Mouse (Mus musculus) brain, embryonic 18.5 days (tissue): ENCODE measurements around the gene Ntng2.

Source experiments
- DNase-seq: peaks from one replicate; pipeline ENCODE4 v3.0.0-alpha.2; 2012; ENCODE audit warnings: low read depth, low spot score

Gene Ntng2

GRCm38 (mm10) chr2:29252599-29253204 lies at the start of gene Ntng2:
Gene Ntng2, minus strand, starts transcription at chr2:29253005.
- no peak for DNase-seq

DNA sequence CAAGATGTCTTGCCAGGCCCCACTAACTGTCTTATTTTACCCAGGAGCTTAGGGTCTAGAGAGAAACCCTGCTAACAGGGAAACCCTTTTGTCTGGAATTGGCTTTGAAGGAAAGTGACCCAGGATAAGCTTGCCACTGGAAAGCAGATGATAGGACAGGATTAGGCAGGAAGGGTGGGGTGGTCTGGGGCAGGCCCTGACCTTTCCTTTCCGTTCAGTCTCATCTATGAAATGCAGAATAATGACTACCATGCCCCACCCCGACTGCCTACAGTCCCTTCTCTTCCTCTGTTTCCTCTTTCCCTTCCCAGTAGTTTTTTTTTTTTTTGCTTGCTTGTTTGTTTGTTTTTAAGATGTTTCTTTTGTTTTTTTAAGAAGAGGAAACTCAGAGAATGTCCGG lies 42.8 kb upstream of the Ntng2 start:
- no peak for DNase-seq

DNA sequence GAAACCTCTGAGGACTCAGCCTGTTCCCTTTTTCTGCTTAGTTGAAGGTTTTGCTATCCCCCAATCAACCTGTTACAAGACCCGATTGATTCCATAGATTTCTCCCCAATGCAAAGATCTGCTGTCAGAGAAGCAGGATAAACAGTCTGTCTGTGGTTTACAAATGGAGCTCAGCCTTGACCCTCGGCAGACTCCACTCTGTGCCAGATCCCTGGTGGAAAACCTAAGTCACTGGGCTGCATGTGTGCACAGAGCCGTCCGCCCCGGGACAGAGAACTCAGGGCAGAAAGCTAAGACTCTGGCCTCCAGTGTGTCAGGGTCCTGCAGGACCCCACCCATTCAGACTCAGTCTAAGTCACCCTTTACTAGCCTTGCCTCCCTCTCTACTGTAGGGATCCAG lies 34.8 kb upstream of the Ntng2 start:
- DNase-seq: no peak

DNA sequence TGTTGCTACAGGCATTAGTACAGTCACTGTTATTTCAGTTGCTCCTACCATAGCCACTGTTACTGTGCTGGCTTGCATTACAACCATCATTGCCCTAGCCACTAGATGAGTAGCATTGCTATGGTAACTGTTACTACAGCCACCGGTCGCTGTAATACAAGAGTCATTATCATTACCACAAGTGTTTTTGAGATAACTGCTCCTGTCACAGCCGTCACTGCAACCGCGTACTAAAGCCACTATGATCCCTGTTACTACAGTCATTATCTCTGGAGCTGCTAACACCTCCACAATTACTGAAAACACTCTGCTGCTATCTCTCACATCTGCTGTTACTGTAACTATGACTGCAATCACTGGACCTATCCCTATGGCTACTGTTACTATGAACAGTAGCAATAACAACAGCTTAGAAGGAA lies 24.9 kb upstream of the Ntng2 start:
- no peak for DNase-seq

DNA sequence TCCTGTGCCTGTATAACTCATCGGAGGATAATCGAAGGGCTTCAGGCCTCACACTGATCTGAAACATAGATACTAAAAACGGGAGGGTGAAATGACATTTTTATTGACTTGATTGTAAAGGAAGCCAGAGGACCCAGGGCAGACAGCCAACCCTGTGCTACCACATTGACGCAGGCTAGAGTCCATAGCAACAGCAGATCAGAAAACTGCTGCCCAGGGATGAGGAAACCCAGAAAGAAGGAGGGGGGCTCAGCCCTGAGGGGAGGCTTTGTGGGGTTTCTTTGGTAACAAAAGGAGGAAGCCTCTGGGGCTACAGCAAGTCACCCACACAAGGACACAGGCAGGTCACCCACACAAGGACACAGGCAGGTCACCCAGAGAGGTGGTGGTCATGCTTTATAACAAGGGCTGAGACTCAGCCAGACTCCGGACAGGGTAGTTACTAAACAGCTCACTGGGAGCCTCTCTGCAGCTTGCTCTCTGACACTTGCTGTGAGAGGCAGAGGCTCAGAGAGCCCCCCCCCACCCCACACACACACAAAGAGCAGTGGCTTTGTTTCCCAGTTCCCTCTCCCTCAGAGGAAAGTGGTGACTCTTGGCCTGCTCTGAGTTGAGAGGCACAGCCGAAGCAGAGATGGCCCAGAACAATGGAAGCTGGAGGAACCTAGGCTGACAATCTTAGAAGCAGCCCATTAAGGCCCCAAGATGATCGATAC lies 19.2 kb upstream of the Ntng2 start:
- DNase-seq: no peak

GRCm38 (mm10) chr2:29271098-29271497 lies 18.3 kb upstream of the Ntng2 start:
- DNase-seq: no peak

- no peak for DNase-seq
Measured at GRCm38 (mm10) chr2:29266810-29267209, 14.0 kb upstream of the Ntng2 start.

GRCm38 (mm10) chr2:29262436-29262915 lies 9.7 kb upstream of the Ntng2 start:
- no peak for DNase-seq

DNA sequence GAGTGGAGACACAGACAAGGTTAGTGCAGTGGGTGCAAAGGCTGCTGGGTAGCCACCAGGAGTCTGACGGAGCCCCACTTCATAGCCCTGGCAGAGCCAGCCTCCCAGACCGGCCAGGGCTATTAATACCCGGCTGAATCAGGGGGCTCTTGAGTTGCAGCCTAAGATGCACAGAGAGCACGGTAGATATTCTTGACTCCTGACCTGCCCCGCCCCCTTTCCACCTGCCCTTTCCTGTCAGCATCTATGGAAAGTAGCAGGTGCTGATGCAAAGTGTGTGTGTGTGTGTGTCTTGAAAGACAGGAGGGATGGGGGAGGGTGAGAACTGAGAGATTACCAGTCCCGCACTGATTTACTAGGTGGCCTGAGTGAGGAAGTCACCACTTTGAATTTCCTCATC lies 8.3 kb upstream of the Ntng2 start:
- no peak for DNase-seq

DNA sequence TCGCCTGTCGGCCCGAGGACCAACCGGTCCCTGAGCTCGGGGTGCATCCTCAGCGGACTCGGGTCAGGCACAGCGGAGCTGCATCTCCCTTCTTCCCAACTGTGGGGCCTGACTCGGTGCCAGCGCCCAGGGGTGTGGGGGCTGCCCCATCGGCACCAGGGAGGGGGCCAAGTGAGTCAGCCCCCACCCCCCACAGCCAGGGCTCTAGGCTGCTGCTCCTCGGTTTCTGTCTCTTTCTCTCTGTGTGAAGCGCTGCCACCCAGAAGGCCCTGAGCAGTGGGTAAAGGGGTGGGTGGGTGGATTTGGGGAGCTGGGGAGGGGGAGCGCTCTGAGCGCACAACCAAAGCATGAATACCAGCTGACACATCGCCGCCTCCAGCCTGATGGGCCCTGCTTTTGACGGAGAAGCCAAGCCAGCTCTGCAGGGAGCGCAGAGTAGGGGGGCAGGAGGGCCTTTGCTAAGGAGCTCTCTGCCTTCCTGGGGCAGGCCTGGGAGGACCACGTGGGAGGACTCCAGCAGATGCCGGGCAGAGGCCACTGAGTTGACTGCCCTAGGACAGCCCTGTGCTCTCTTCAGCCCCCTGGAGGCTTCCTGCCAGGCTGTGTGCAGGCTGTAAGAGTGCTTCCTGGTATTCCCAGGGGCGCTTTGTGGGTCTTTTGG lies 530 bp upstream of the Ntng2 start:
- no peak for DNase-seq

- DNase-seq: no peak
Measured at GRCm38 (mm10) chr2:29252059-29252598, 676 bp downstream of the Ntng2 start.

GRCm38 (mm10) chr2:29251095-29252058 lies 1.4 kb downstream of the Ntng2 start:
- DNase-seq: no peak

- no peak for DNase-seq
Measured at GRCm38 (mm10) chr2:29250263-29251094, 2.3 kb downstream of the Ntng2 start.

GRCm38 (mm10) chr2:29249852-29250251 lies 3.0 kb downstream of the Ntng2 start:
- no peak for DNase-seq

DNA sequence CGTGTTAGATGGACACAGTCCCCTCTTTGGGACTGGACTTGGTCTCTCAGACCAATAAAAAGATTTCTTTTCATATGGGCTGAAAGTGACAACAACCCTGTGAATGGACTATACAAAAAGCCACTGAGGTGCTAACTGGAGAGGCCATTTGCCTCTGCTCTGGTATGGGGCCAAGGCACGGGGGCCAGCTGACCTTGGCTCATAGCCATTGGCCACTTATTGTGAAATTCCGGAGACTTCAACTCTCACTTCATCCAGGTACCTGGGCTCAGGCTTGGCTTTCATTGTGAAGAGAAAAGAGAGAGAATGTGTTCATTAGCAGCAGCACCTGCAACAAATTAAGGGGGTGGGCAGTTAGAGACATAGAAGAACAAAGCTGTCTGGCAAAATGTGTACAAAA lies 4.3 kb downstream of the Ntng2 start:
- no peak for DNase-seq

DNA sequence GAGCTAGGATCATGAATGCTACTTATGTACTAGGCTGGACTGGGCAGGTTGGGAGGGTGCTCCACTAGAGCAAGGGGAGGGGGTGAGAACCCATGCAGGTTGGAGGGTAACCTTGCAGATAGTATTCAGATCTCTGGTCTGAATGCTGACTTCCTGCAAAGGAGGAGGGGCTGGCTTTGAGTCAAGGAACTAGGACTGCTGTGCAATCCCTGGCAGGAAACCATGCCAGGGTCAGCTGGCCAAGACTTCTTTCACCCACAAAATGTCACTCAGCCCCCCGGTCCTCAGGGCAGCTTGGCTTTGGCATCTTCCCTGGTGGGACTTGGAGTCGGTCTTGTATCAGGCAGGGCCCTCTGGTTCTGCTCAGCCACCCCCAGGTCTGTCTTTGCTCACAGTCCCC lies 5.4 kb downstream of the Ntng2 start:
- no peak for DNase-seq

GRCm38 (mm10) chr2:29246891-29247290 lies 5.9 kb downstream of the Ntng2 start:
- no peak for DNase-seq

DNA sequence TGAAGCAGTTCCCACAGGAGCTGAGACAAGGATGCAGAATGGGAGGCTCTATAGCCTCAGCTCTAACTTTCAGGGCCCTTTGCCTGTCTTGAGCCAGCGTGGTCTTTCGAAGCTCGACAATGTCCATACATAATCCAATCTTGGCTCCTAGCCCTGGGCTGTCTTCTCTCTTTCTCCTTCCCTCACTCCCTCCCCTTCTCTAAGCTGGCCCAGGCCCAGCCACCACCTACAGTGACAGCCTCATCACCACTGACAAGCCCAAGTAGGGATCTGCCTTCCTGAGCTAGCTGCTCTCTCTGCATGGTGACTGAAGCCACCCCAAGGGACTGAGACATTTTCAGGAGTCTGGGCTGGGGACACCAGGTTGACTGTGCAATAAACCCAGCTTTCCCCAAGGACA lies 6.5 kb downstream of the Ntng2 start:
- no peak for DNase-seq

GRCm38 (mm10) chr2:29245341-29245779 lies 7.4 kb downstream of the Ntng2 start:
- DNase-seq: no peak

GRCm38 (mm10) chr2:29239329-29239728 lies 13.5 kb downstream of the Ntng2 start:
- no peak for DNase-seq
